Mouse (Mus musculus): Measurements from ENCODE around the gene Proser3.
A peak's percentile ranks its signal among the peaks of the same experiment; 100 is the strongest.

Proser3 gene

GRCm38 (mm10) chr7:30579950-30580349 lies 27.9 kb upstream of the Proser3 start:
- no peak for DNase-seq (ENCODE audit: low spot score)

DNA sequence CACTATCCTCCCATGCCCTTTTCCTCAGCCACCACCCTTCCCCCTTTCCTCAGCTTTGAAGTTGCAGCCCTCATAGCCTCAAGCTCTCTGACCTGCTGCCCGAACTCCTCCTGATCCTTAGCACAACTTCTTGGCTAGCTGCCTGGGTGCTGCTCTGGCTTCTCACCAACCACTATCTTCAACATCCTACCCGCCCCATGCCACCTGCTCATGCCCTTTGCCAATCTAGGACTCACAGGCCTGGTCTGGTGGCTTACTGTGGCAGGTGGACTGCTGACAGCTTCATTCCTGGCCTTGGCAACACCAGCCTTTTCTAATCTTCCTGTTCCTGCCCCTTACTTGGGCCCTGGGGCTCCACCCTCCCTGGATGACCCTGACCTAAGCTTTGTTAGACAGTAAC lies 20.9 kb upstream of the Proser3 start:
- no peak for DNase-seq (ENCODE audit: low spot score)

- DNase-seq (ENCODE audit: low spot score): no peak
These were observed 20.3 kb upstream of the Proser3 start for GRCm38 (mm10) chr7:30572389-30572788.

DNA sequence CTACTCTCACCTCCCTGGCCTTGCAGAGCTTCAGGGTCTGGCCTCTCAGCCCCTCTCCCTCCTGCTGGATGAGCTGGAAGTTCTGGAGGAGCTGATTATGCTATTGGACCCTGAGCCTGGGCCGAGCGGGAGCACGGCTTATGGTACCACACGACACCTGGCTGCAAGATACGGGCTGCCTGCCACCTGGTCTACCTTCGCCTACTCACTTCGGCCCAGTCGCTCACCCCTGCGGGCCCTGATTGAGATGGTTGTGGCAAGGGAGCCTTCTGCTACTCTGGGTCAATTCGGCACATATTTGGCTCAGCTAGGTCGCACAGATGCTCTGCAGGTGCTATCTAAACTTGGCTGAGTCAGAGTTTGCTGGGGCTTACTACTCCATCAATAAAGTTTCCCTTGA lies 15.5 kb upstream of the Proser3 start:
- no peak for DNase-seq (ENCODE audit: low spot score)

DNA sequence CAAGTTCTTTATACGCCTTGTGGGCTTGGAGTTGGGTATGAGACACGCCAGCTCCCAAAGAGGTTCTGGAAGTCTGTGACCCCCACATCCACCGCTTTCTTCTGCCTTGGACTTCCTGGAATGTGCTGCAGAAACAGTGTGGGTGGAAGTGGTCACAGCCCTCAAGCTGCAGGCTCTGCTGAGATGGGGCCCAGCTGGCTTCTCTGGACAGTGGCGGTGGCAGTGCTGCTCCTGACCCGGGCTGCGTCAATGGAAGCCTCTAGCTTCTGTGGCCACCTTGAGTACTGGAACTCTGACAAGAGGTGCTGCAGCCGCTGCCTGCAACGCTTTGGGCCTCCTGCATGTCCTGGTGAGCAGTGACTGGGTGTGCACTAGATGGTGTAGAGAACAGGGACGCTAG lies 13.9 kb upstream of the Proser3 start:
- DNase-seq (ENCODE audit: low spot score): no peak

GRCm38 (mm10) chr7:30564970-30565571 lies 13.0 kb upstream of the Proser3 start, which contains the start of gene Igflr1:
Gene Igflr1, plus strand, starts transcription at chr7:30565427.
- DNase-seq (ENCODE audit: low spot score): no peak

DNA sequence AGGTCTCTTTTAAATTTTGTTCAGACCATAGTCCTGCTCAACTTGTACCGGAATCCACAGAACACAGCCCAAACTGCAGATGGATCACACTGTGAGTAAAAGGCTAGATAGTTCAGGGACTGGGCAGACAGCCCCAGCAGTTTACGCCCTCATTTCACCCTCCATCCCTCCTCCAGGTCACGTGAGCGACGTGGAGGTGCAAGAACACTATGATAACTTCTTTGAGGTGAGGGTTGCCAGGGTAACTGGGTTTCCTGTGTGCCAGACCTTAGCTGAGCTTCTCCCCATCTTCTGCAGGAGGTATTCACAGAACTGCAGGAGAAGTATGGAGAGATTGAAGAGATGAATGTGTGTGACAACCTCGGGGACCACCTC lies 11.8 kb upstream of the Proser3 start:
- no peak for DNase-seq (ENCODE audit: low spot score)

GRCm38 (mm10) chr7:30563117-30563905 lies 11.2 kb upstream of the Proser3 start, which contains the start of the genes U2af1l4, Gm49396 and Psenen:
Gene U2af1l4, plus strand, starts transcription at chr7:30563301.
Gene Gm49396, plus strand, starts transcription at chr7:30563344.
Gene Psenen, minus strand, starts transcription at chr7:30563627.
- peak; percentile 82 for DNase-seq (ENCODE audit: low spot score)

- DNase-seq (ENCODE audit: low spot score): no peak
These were observed 10.5 kb upstream of the Proser3 start for GRCm38 (mm10) chr7:30562526-30563116.

GRCm38 (mm10) chr7:30560296-30560695 lies 8.2 kb upstream of the Proser3 start:
- DNase-seq (ENCODE audit: low spot score): no peak

DNA sequence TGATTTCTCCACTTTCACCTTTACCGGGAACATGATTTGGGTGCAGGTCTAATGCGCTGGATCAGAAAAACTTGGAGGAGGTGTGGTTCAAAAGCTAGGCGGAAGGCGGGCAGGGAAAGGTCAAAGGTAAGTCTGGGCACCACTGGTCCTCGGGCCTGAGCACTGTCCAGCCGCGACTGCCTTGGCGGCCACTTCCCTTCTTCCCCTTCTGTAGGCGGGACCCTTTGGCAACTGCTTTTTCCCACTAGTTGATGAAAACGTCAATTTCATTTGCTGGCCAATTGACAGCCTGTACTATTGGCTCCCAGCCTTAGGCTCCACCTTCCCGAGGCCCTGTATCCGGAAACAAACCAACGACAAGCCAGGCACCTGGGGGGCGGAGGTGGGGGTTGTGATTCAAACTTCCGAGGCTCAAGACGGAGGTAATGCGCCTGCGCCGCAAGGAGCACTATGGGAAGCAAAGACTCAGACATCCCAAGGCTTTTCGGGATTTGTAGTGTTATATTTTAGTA lies 7.4 kb upstream of the Proser3 start, which contains the start of gene Lin37:
Gene Lin37, minus strand, starts transcription at position 396 of the 512 bp plus-strand sequence.
- DNase-seq (ENCODE audit: low spot score): peak; percentile 85

GRCm38 (mm10) chr7:30558656-30559442 lies 6.8 kb upstream of the Proser3 start:
- DNase-seq (ENCODE audit: low spot score): no peak

GRCm38 (mm10) chr7:30557901-30558514 lies 5.9 kb upstream of the Proser3 start:
- DNase-seq (ENCODE audit: low spot score): no peak

DNA sequence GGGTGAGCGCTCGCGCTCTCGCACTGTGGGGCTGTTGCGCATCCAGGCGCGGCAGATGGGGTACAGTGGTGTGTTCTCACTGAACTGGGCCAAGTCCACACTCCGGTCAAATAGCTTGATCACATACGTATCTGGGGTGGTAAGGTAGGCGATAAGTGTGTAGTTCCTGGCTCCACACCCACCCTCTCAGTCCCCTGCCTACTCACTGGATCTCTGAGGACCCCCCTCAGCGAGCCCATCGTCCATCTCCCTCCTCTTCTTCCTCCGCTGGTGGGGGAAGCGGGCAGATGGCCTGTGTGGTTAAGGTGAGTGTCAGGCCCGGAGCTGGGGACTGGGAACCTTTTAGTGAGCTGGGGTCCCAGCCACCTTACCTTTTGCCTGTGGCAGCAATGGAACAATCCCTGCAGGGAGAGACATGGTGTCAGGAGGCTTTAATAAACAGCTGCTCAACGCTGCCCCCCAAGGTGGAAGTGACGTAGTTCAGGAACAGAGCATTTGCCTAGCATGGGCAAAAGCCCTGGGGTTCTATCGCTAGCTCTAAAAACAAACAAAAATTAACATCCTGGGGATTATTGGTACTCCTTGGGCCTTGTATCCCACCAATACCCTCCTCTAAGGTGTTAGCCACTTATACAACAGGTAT lies 4.9 kb upstream of the Proser3 start:
- DNase-seq (ENCODE audit: low spot score): no peak

DNA sequence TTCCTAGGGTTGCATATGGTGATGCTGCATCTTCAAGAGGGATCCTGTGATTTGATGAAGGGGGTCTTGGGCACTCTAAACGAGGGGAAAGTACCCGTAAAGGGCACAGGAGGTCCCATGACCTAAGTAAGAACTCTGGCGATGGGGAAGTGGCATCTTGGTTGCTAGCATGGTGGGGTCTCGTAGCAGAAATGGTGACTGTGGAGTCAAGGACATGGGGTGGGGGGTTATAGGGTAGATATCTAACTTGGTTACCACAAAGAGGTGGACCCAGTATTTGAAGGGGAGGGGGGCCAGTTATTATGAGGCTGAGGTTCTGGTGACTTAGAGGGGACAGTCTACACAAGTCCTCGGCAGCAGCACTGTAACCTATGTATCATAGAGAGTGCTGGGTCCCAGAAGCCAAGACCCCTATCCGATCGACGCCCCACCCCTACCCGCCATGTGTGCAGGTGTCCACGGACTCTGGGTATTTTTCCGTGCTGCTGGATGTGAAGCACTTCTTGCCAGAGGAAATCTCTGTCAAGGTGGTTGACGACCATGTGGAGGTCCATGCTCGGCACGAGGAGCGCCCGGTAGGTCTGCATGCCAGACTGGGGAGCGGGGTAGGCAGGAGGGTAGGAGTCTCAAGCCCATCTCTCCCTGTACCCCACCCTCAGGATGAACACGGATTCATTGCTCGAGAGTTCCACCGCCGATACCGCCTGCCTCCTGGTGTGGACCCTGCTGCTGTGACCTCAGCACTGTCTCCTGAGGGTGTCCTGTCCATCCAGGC lies 1.9 kb upstream of the Proser3 start:
- no peak for DNase-seq (ENCODE audit: low spot score)

- DNase-seq (ENCODE audit: low spot score): no peak
These were observed 1.0 kb upstream of the Proser3 start for GRCm38 (mm10) chr7:30553021-30553589.

- DNase-seq (ENCODE audit: low spot score): no peak
These were observed 526 bp downstream of the Proser3 start for GRCm38 (mm10) chr7:30551445-30552101.

DNA sequence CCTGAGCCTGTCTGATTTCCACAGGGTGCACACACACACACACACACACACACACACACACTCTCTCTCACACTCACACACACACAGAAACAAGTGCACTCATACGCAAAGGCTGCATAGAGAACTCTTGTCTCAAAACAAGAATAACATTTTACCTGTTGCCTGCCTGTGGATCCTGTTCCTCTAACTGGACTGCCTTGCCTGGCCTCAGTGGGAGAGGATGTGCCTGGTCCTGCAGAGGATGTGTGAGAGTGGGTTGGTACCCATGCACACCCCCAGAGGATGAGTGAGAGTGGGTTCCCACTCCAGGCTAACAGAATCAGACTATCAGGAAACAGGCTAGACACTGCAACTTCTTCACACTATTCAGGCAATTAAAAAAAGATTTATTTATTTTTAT lies 1.5 kb downstream of the Proser3 start:
- DNase-seq (ENCODE audit: low spot score): no peak

DNA sequence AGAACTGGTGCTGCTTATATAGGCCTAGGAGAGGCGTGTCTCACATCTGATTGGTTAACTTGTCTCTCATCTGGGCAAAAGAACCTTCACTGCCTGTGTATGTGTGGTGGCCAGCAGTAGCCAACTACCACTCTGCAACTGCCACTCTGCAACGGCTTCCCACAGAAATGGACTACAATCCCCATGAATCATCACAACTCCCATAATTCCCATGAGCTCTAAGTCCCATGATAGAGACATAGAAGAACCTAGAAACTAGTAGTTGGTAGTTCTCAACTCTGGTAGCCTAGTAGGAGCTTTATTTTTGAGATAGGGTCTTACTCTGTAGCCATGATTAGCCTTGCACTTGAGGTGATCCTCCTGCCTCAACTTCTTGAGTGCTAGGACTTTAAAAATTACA lies 2.2 kb downstream of the Proser3 start:
- no peak for DNase-seq (ENCODE audit: low spot score)

All from urinary bladder, postnatal 10 days (tissue).